28 mouse cellular contexts compared by ENCODE assay signal in genomic region chr3:130620517-130621146, GRCm38 (mm10). TPM values are rescaled to one million over a fixed set of nuclear protein-coding genes. Genes with fewer than 3 reads are reported as not detected.
A peak's percentile ranks its signal among the peaks of the same experiment; 100 is the strongest.
DNase-seq lines count a peak whose midpoint lies in the region; ATAC-seq and TF ChIP-seq lines count a peak whose summit lies in the region.
"Had no signal": no experiment of that assay in that cellular context is flagged by ENCODE, and none has a peak within 500 bp of the region (broad histone marks: within the 10 kb centered on the region; RNA-seq: fewer than 3 reads in every experiment).

No protein-coding gene starts in this region.

- peak overlapping the region; percentile 77; the same call in 1 of the 2 replicates for H3K4me2 ChIP-seq in CH12.LX (ENCODE audit: insufficient read depth, low read depth, poor library complexity, severe bottlenecking)
- no peak overlapping the region for H3K4me2 ChIP-seq in limb, embryonic 11.5 days (ENCODE audit: low read depth, severe bottlenecking)
- H3K4me2 ChIP-seq: heart, embryonic 12.5 days; hindbrain, embryonic 13.5 days; kidney, embryonic 15.5 days; liver, embryonic 11.5 days; midbrain, embryonic 15.5 days had no signal

- H3K4me1 ChIP-seq in CH12.LX (ENCODE audit: control insufficient read depth in 1 of 2, insufficient read depth in 2 of 2): peaks cover 3 to 7% of the 10 kb centered on the region in 2 experiments; a peak in 2 of 4 replicates
- no peaks in the 10 kb centered on the region; the same call in 1 of the 2 replicates for H3K4me1 ChIP-seq in limb, embryonic 11.5 days (ENCODE audit: control insufficient read depth, insufficient read depth, low read length)
- no peaks in the 10 kb centered on the region for H3K4me1 ChIP-seq in thymus, adult 2 months (replicated peaks; ENCODE audit: control insufficient read depth, insufficient read depth, low read length)
- H3K4me1 ChIP-seq: midbrain, embryonic 15.5 days had no signal

- H3K9ac ChIP-seq in CH12.LX (ENCODE audit: insufficient read depth, low read depth): no peak overlapping the region
- H3K9ac ChIP-seq in limb, embryonic 11.5 days (ENCODE audit: low read length): no peak overlapping the region
- H3K9ac ChIP-seq: heart, embryonic 12.5 days; hindbrain, embryonic 13.5 days; kidney, embryonic 15.5 days; midbrain, embryonic 15.5 days had no signal

- TF ChIP-seq RAD21 in CH12.LX (IDR thresholded peaks at IDR 0.05; ENCODE audit: low read depth, low read length): no peak

- TF ChIP-seq EP300 in CH12.LX (IDR thresholded peaks at IDR 0.05; ENCODE audit: low read length): no peak

- no peaks in the 10 kb centered on the region for H3K27me3 ChIP-seq in CH12.LX (replicated peaks)
- no peaks in the 10 kb centered on the region for H3K27me3 ChIP-seq in limb, embryonic 11.5 days (ENCODE audit: control insufficient read depth, insufficient read depth, low read length)
- no peaks in the 10 kb centered on the region; the same call in 1 of the 2 replicates for H3K27me3 ChIP-seq in thymus, adult 2 months (ENCODE audit: control insufficient read depth, insufficient read depth, low read length)
- H3K27me3 ChIP-seq: midbrain, embryonic 15.5 days had no signal

- TF ChIP-seq CTCF in CH12.LX (conservative IDR thresholded peaks at IDR 0.05 in 1 of 2, IDR thresholded peaks at IDR 0.05 in 1 of 2; ENCODE audit: low read depth in 2 of 2, low read length in 2 of 2): no peak
- TF ChIP-seq CTCF in thymus, adult 2 months (IDR thresholded peaks at IDR 0.05; ENCODE audit: borderline replicate concordance, control insufficient read depth, extremely low read depth, insufficient read depth, low read length, poor library complexity): no peak

- TF ChIP-seq POLR2A in CH12.LX (IDR thresholded peaks at IDR 0.05; ENCODE audit: low read depth, low read length): no peak
- no peak for TF ChIP-seq POLR2A in thymus, adult 2 months (IDR thresholded peaks at IDR 0.05; ENCODE audit: control insufficient read depth, extremely low read depth, insufficient read depth, low read length, poor library complexity)

- no peaks in the 10 kb centered on the region for H3K79me2 ChIP-seq in CH12.LX (replicated peaks; ENCODE audit: control insufficient read depth, extremely low read depth, insufficient read depth, poor library complexity, severe bottlenecking)

- 50% methylated on average over 12 of the region's 12 CpGs for WGBS in limb, embryonic 11.5 days
- WGBS in thymus, adult 2 months: 83% methylated on average over 12 of the region's 12 CpGs

- no peak for ATAC-seq in limb, embryonic 11.5 days (ENCODE audit: insufficient number of reproducible peaks, low FRiP score, low TSS enrichment, low read depth)
- no peak for ATAC-seq in erythroid progenitor cell, adult 5-6 weeks (replicated peaks; ENCODE audit: low FRiP score, poor library complexity, severe bottlenecking)
- ATAC-seq: midbrain, embryonic 15.5 days had no signal

- dilution Hi-C loops in CH12.LX (cut with MboI; ENCODE audit: extremely low pct_ligation_motif_present, extremely low pct_unique_long_range_greater_than_20kb, low sequenced_read_pairs): no loop called here

- in situ Hi-C loops in CH12.LX (cut with MboI; ENCODE audit: low pct_ligation_motif_present, low pct_unique_long_range_greater_than_20kb, low sequenced_read_pairs): no loop called here

- DNase-seq in frontal cortex, postnatal 36 days (ENCODE audit: low spot score in 2 of 2): peak; percentile 33 to 53
- DNase-seq in frontal cortex, postnatal 14 days (ENCODE audit: low spot score in 2 of 2): no peak
- DNase-seq in CH12.LX (ENCODE audit: extremely low read depth): no peak
- DNase-seq in brain, adult 2 months (ENCODE audit: low read depth, low spot score): peak; percentile 51
- DNase-seq in limb, embryonic 11.5 days (ENCODE audit: low spot score): peak; percentile 26
- DNase-seq in thymus, adult 2 months: no peak
- DNase-seq in cerebellum, adult 8-10 months: no peak
- DNase-seq: adrenal gland, adult 8-10 months; B cell, adult 2 months; cerebellum, adult 18-20 months; heart, postnatal 14 days; kidney, postnatal 4 days; layer of hippocampus, adult 9-11 months; lung, adult 18-20 months; lung, postnatal 14 days; thymus, postnatal 4 days had no signal

- no peak overlapping the region for H3K4me3 ChIP-seq in CH12.LX (replicated peaks in 1 of 3; ENCODE audit: low read depth in 2 of 3, low read length in 2 of 3, poor library complexity in 1 of 3)
- no peak overlapping the region for H3K4me3 ChIP-seq in limb, embryonic 11.5 days (ENCODE audit: low read depth, low read length)
- H3K4me3 ChIP-seq in thymus, adult 2 months (ENCODE audit: control insufficient read depth, insufficient read depth, low read length): no peak overlapping the region
- H3K4me3 ChIP-seq: embryonic facial prominence, embryonic 10.5 days; heart, embryonic 12.5 days; hindbrain, embryonic 13.5 days; kidney, embryonic 15.5 days; megakaryocyte, embryonic 14.5 days; midbrain, embryonic 15.5 days; myocyte had no signal

- H3K36me3 ChIP-seq in CH12.LX (replicated peaks in 1 of 2; ENCODE audit: control insufficient read depth in 1 of 2, insufficient read depth in 1 of 2, low read length in 1 of 2): no peaks in the 10 kb centered on the region
- H3K36me3 ChIP-seq in limb, embryonic 11.5 days (ENCODE audit: control insufficient read depth, insufficient read depth, low read length): no peaks in the 10 kb centered on the region
- H3K36me3 ChIP-seq in thymus, adult 2 months (ENCODE audit: control insufficient read depth, insufficient read depth, low read length): no peaks in the 10 kb centered on the region
- H3K36me3 ChIP-seq: embryonic facial prominence, embryonic 10.5 days; heart, embryonic 12.5 days; hindbrain, embryonic 13.5 days; kidney, embryonic 15.5 days; midbrain, embryonic 15.5 days had no signal

- H3K27ac ChIP-seq in CH12.LX (ENCODE audit: insufficient read depth, low read depth): no peak overlapping the region
- no peak overlapping the region for H3K27ac ChIP-seq in limb, embryonic 11.5 days (replicated peaks; ENCODE audit: low read depth, low read length)
- no peak overlapping the region for H3K27ac ChIP-seq in thymus, adult 2 months (ENCODE audit: control insufficient read depth, insufficient read depth, low read length)
- H3K27ac ChIP-seq: embryonic facial prominence, embryonic 10.5 days; hindbrain, embryonic 13.5 days; kidney, embryonic 15.5 days; midbrain, embryonic 15.5 days had no signal

- no peaks in the 10 kb centered on the region for H3K9me3 ChIP-seq in CH12.LX (replicated peaks; ENCODE audit: low read length)
- no peaks in the 10 kb centered on the region for H3K9me3 ChIP-seq in limb, embryonic 11.5 days (ENCODE audit: control insufficient read depth, low read length)
- H3K9me3 ChIP-seq: embryonic facial prominence, embryonic 10.5 days; heart, embryonic 12.5 days; hindbrain, embryonic 13.5 days; kidney, embryonic 15.5 days; midbrain, embryonic 15.5 days had no signal

TF ChIP-seq in CH12.LX, 34 proteins besides CTCF, POLR2A, EP300 and RAD21:
- no peak for TF ChIP-seq KAT2A (IDR thresholded peaks at IDR 0.05; ENCODE audit: insufficient replicate concordance, low read length)
- no peak for TF ChIP-seq JUND (conservative IDR thresholded peaks at IDR 0.05; ENCODE audit: low read depth, low read length)
- TF ChIP-seq MAX (IDR thresholded peaks at IDR 0.05; ENCODE audit: low read length): no peak
- TF ChIP-seq IRF4 (IDR thresholded peaks at IDR 0.05; ENCODE audit: low read depth, low read length): no peak
- no peak for TF ChIP-seq E2F4 (IDR thresholded peaks at IDR 0.05; ENCODE audit: insufficient replicate concordance, low read depth, low read length)
- no peak for TF ChIP-seq PAX5 (IDR thresholded peaks at IDR 0.05; ENCODE audit: low read length)
- no peak for TF ChIP-seq GABPA (IDR thresholded peaks at IDR 0.05; ENCODE audit: insufficient replicate concordance, low read depth, low read length)
- TF ChIP-seq NELFE (IDR thresholded peaks at IDR 0.05; ENCODE audit: low read depth, low read length): no peak
- TF ChIP-seq USF1 (IDR thresholded peaks at IDR 0.05; ENCODE audit: low read depth, low read length): no peak
- no peak for TF ChIP-seq ZC3H11A (IDR thresholded peaks at IDR 0.05; ENCODE audit: low read depth, low read length)
- no peak for TF ChIP-seq ETS1 (conservative IDR thresholded peaks at IDR 0.05; ENCODE audit: low read depth, low read length)
- TF ChIP-seq UBTF (IDR thresholded peaks at IDR 0.05; ENCODE audit: low read depth, low read length): no peak
- no peak for TF ChIP-seq SMC3 (IDR thresholded peaks at IDR 0.05; ENCODE audit: low read depth, low read length)
- no peak for TF ChIP-seq ELF1 (IDR thresholded peaks at IDR 0.05; ENCODE audit: low read depth, low read length)
- TF ChIP-seq POLR2AphosphoS2 (IDR thresholded peaks at IDR 0.05; ENCODE audit: low read depth, low read length): no peak
- no peak for TF ChIP-seq NRF1 (IDR thresholded peaks at IDR 0.05; ENCODE audit: low read depth, low read length)
- TF ChIP-seq MYC (IDR thresholded peaks at IDR 0.05; ENCODE audit: low read depth, low read length): no peak
TF ChIP-seq in CH12.LX: peak in this region for 0.

RNA-seq across cellular contexts. Expression of gene Etnppl, which starts 3.4 kb away (rescaled TPM):
- not detected in 2 replicates for total RNA-seq in CH12.LX (2012; rRNA removed)
- total RNA-seq in CH12.LX (2014; rRNA removed): not detected in 2 replicates
- not detected in 2 replicates for polyA plus RNA-seq in CH12.LX (2012; ENCODE audit: insufficient read length, low read depth)
- polyA plus RNA-seq in limb, embryonic 11.5 days (2014; fragmentation: Nextera tagmentation; extraction: Ambion mirVana): not detected in 2 replicates
- polyA plus RNA-seq in thymus, adult 2 months (2012; rRNA removed): 0.08 TPM in 1 of 2 replicates, not detected in the other
- not detected in 2 replicates for total RNA-seq in erythroid progenitor cell, adult 5-6 weeks (2015; ENCODE audit: low replicate concordance)
- not detected in 2 replicates for total RNA-seq in erythroid progenitor cell, adult 5-6 weeks (2017; ENCODE audit: low replicate concordance)
- total RNA-seq: gastrocnemius, adult 18-20 months; heart, postnatal 14 days had no signal
- polyA plus RNA-seq: embryonic facial prominence, embryonic 10.5 days; heart, embryonic 12.5 days; hindbrain, embryonic 13.5 days; intestine, embryonic 14.5 days; liver, embryonic 11.5 days; midbrain, embryonic 15.5 days; myocyte; neural tube, embryonic 14.5 days had no signal

Comparison
In these comparisons a context has a peak if more than half of its experiments do, and no peak if none do; other contexts are left out.
1. DNase-seq: peak in frontal cortex, postnatal 36 days (2 of 2), brain, adult 2 months (single experiment) and limb, embryonic 11.5 days (single experiment); none in frontal cortex, postnatal 14 days (0 of 2), CH12.LX (single experiment), thymus, adult 2 months (single experiment) and cerebellum, adult 8-10 months (single experiment).